Mouse (Mus musculus): Measurements from ENCODE around the gene Lnx1.

Gene Lnx1

DNA sequence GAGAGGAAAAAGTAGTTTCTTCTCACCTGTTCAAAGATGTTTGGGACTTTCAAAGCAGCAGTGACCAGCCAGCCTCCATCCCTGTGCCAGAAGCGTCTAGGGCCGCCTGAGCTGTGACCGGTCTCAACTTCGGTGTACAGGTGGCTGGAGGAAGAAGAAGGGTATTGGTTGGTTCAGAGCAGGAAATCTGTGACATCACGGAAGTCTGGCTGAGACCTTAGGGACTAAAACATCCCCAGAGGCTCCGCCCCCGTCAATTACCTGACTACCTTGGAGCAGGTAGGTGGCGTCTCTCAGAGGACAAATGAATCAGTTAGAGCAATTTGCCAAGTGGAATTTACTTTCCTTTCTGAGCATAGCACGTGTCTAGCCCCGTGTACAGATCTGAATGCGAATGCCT, at the start of gene Lnx1:
Lnx1 (minus strand) TSS at position 147 of the 400 bp plus-strand sequence.
- peak; percentile 80 to 92 for DNase-seq

DNA sequence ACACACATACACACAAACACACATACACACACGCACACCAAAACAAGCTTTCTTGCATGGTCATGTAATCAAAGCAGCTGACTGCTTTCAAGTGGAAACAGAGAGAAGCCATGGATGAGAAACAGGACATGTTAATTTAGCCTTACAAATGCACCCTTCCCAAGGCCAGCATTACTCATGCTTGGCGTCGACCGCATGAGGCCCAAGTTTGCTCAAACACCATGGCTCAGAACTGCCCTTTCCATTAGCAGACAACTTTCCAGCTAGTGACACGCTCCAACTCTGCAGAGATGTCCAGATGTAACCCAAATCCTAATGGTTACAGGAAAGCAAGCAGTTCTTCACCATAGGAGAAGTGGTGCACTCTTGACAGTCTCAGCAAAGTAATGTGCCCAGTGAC, 47.8 kb upstream of the Lnx1 start:
- no peak for DNase-seq

DNA sequence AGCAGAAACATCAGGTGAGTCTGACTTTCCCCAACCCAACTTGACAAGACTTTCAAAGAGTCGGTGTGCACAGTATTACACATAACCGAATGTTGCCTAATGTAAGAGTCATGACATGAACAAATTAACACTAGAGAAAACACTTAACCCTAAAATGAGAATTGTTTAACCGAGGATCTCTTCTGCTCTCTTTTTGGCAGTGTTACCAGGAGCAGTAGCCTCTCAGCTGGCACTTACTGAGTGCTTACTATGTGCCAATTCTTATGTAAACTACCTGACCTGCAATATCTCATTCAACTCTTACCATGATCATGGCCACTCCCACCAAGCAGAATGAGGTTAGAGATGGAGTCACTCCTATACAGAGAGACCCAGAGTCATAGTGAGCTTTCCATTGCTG, 44.8 kb upstream of the Lnx1 start:
- no peak for DNase-seq

DNA sequence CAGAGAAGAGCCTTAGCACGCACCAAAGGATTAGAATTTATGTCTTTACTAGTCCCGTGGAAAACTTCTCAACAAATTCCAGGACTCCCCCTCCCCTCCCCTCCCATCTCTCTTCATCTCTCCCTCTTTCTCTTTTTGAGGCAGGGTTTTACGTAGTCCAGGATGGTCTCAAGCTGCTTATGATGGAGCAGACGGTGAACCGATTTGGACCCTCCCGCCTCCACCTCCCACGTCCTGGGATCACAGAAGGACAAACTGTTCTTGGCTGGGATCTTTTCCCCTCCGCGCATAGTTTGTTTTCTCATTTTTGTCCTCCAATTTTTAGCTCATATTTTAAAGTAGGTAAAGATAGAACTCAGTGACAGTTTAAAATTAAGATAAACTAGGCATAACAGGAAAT, 38.2 kb upstream of the Lnx1 start:
- no peak for DNase-seq

DNA sequence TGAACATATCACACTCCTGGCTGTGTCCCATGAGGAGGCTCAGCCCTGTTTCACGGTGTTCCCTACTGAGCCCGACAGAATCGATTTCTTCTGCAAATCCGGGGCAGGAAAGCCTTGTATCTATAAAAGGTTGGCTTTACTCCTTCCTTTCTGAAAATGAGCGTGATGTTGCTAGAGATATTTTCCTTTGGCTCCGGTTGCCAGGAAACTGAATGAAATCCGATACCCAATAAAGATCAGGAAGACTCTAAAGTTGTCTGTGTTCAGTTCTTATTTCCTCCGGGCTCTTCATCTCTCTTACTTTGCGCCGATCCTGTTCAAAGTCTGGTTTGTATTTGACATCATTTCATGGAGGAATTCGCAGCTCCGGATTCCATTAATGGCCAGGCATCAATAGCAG, 36.7 kb upstream of the Lnx1 start:
- no peak for DNase-seq

DNA sequence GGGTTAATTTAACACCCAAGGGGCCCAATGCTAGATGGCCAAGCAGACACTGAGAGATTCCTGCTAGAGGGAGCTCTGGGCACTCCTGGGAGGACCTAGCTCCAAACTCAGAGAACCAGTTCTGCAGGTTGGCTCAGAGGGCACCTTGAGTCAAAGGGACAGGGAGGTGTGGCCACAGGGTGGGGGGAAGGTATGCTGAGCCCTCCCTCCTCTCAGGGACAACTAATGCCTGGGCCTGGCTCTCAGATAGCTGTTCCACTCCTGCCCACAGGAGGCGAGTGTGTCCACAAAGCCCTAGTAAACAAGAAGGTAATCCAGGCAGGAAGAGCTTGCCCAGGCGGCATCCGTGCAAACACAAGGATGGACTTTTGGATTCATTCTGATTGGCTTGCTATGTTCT, 35.6 kb upstream of the Lnx1 start:
- peak; percentile 80 to 89 for DNase-seq

DNA sequence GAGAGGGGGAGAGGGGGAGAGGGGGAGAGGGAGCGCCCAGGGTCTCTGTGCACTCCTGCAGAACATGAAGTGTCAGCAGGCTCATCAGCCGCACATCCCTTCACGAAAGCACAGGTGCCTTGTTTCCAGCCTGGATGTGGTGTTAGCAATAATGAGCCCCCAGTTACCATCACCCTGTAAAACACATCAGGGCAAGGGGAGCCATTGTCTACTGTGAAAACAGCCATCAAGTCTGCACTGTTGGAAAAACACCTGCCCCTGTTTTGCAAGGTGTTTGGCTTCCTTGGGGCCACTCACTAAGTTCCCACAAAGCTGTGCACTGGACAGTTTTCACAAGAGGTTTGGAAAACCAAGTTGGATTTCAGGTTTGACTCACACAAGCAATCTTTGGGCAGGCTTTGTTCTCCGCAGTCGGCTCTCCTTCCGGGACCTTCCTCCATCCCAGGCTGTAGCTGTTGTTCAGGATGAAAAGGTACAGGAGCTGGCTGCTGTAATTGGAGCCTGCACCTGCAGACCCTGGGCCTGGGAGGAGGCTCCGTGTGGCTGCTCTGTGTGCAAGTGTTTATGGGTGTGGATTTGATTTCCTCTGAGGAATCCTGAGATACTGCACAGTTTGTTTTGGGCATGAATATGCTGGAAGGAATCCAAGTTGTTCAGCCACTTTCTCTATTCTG, 31.3 kb upstream of the Lnx1 start:
- no peak for DNase-seq

DNA sequence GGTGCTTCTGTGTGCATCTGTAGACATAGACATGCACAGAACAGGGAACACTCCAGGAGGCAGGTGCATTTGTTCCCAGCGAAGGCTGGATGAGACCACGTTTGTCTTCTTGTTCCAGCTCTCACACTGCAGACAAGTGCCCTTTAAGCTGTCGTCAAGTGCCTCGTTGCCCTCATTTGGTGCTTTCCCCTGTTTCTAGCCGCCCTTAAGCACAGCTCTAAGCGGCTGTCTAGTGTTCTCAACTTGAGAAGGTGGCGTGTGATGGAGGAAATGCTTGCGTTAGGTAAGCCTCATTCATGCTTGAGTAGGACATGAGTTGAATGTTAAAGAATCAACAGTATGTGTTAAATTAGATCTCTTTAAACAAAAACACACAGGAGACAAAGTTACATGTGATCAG, 29.9 kb upstream of the Lnx1 start:
- DNase-seq = no peak

DNA sequence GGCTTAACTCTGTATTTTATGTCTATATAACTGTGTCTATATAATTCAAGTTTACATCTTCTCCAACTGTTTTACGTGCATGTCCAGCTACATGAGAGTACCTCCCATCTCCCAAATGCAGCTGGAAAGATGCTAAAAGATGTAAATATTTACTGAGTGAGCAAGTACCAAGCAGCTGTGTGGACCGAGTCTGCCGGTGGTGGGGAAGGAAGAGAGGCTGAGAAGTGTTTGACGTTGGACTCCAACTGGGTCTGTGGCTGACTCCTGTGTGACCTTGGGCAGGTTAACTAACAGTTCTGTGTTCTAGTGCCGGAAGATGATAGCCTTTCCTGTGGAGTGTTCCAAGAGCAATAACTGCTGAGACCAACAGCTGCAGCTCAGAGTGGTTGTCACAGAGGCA, 27.9 kb upstream of the Lnx1 start:
- DNase-seq = no peak

DNA sequence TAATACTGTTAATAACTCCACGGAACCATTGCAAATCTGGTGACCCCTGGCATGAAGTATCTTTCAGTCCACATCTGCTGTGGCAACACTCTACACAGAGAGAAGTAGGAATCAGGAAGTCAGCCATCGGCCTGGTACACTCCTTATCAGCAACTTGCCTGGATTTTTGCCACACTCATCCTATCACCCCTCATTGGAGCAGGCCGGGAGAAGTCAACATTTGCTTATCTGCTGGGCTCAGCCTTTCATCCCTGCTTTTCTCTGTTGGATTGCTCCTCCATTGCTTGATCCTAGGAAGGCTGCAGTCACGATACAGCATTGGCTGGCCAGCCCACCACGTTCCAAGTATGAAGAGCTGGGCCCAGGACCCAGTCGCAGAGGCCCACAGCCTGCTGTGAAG, 26.9 kb upstream of the Lnx1 start:
- DNase-seq = no peak

DNA sequence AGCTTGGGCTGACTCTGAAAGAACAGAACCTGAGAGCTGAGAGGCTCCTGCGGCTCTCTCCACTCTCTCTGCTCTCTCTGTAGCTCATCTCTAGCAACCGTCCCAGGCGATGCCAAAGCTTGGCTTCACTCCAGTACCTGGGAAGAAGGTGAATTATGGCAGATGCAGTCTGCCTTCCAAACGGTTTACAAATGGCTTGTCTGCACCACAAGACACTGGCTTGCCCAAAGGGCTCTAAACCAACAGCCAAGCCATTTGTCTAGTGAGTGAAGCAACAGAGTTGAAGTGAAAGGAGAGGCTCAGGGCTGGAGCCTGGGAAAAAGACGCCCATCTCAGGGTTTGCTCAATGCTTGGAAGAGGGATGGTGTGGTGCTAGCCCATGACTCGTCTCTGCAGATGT, 25.5 kb upstream of the Lnx1 start:
- no peak for DNase-seq

DNA sequence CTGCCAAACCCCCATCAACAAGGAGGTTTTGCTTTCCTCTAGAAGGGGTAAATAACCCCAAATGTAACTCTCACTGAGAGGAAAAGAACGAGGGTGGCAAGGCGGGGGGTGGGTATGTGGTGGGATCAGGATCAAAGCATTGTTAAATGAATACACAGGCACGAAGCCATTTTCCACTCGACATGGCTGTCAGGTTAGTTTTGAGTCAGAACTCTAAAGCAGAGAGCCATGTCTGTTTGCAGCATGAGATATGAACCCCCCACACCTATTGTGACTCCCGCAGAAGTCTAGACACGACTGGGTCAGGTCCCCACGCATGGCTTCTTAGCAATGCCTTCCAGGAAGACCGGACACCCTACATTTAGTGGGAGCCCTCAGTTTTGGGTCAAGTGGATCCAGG, 24.6 kb upstream of the Lnx1 start:
- DNase-seq = no peak

DNA sequence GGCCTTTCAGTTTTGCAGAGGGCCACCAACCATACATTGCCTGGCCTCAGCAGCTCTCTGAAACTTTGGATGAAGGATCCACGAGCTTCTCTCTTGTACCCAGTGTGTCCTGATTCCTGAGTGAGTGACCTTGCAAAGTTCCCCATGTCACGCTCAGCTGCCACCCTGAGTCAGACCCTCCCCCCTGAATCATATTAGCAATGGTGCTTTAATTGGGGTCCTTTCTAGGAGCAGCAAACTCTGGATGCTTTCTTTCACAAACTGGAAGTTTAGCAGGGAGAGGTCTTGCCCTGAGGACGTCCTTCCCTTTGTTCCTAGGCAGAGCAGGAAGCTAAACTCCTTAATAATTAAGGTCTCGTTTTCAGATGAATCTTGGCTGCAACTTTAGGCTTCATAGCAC, 22.8 kb upstream of the Lnx1 start:
- DNase-seq = no peak

DNA sequence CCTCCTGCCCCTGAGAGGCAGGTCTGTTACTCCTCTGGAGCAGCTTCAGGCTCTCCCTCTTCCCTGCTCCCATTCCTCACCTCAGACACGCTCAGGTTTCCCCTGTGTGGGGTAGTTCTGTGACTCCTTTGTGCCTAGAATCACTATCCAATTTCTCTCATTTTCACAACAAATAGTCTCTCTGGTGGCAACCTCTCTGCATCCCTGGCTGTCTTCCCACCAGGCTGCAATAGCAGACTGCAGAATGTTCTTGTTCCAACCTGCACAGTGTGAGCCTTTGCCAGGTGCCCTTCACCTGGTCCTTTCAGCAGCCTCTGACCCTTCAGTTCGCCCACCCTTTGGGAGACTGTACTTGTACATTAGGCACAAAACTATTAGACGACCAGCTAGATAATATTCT, 19.1 kb upstream of the Lnx1 start:
- DNase-seq = no peak

DNA sequence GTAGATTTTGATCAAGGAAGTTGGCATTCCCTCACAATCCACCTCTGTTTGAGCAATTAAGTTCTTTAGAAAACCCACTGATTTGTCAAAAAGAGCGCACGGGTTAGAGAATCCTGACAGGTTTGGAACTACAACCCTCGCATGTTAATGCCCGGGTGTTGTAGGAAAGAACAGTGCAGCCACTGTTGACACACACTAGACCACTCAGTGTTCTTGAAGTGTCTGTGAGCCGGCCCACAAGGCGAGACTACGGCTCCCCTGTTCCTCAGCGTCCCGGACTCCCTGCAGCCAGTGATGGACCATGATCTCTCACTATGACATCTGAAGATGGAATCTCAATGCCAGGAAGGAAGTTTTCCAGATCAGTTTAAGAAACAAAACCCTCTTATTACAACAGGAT, 17.9 kb upstream of the Lnx1 start:
- DNase-seq = no peak

DNA sequence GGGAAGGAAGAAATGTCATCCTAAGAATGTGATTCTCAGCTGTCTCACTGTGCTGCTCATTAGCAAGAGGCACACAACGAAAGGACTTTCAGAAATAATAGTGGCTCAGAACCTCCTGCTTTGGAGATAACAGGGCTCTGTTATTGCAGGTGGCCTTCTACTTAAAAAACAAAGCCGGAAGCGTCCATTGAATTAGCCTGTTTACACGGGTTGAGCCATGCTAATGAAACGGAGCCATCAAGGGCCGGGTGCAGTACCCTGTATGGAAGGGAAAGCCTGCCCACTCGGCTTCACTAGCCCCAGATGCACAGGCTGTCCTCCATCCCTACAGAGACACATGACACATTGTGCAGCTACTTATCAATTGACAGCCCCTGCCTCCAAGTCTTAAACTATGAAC, 13.5 kb upstream of the Lnx1 start:
- no peak for DNase-seq

DNA sequence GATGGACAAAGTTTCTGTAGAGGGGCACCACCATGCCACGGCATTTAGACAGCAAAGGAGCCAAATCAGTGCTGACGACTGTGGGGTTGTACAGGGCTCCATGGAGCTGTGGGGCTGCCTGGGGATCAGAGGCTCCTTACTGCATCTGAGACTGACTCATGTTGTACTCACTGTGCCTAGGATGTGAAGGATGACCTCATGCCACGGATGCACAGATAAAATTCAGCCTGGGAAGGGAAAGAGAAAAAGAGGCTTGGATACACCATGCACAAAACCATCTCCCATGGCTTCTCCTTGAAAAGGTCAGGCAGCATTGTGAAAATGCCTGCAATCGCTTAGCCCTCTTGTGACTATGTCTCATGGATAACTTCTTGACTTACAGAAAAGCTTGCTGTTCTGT, 10.1 kb upstream of the Lnx1 start:
- DNase-seq = no peak

DNA sequence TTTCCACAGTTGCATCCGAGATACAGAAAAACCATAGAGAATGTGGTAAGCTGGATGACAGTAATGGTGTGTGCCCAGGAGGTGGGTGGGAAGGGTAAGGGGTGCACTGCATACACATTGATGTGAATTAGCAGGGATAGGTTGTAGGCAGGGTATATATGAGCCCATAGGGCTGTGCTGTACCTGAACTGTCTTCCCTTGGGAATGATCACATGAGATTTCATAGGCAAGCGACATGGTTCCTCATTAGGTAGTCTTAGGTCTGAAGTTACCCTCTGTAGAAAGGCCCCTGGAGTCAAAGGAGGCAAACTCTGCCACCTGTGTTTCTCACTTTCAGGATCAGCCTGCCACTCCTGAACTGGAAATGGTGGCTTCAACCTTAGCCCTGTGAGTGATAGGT, 9.3 kb upstream of the Lnx1 start:
- DNase-seq = no peak

DNA sequence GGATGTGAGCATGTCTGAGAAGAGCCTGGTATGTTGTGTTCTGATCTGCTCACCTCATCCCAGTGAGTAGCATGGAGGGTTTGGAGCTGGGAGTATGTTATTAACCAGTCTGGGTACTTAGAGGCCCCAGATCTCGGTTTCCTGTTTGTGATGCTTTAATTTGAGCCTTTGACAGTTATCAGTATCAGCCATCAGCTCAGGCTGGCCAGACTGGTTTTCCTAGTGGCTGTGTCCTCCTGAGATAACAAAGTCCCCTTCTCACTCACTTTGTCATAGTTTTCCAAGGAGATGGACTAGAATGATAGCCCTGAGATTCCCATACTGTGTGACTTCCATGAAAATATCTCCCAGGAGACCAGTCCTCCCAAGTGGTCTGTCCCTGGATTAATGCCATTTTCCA, 8.3 kb upstream of the Lnx1 start:
- DNase-seq = no peak

DNA sequence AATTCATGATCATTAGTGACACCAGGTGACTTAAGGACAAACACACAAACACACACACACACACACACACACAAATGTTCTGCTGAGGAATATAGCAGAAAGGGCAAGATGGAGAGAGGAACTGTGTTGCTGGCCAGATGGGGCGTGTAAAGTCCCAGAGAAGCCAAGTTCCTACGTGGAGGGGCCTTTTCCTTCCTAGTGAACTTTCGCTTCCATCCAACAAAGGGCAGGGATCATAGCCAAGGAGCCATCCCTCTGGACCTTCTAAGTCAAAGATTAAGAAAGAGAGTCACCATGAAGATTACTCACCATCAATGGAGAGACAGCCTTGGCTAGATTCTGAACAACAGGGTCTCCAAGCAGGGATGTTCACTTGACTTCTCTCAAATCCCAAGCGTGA, 7.5 kb upstream of the Lnx1 start:
- DNase-seq = no peak

DNA sequence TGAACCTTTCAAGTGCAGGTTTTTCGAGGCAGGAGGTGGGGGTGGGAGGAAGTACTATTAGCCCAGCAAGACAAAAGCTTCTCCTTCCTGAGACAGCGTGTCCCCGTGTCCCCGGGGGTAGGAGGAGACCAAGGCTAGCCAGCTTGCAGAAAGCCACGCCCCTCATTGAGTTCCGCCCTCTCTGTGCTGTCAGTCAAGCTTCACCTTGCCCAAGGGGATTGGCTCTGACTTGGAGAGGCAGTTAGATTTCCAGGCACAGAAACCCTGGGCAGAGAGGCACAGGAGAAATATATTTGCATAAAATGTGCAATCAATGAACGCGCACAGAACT, 1.7 kb upstream of the Lnx1 start:
- DNase-seq = peak; percentile 91 to 92

DNA sequence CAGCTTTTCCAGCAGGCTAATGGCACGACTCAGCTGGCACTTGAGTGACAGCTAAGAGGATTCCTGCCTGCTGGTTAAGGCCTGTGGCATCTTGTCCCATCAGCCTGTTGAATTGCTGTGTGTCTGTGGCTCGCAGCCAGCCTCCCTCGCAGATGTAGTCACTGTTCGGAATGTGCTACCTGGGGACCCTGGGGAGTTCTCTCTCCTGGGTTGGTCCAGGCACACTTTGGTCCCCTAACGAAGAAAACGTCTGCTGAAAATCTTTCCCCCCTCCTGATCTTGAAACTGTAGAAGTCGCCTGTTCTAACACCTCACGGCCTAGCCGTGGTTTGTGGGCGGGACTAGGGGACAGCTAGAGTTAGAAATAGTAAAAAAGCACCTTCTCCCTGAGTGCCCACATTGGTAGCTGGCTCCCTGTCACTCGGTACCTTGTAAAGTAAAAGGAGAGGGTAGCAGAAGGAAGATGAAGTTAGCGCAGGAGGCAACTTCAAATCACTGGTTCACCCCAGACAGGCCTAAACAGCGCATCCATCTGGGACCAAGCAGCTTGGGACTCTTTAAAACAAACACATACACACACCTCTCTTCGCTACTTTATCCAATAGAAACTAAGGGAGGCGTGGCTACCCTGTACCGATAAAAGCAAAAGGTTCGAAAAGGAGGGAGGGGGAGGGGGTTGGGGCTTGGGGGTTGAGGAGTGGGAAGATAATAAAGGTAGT, 1.2 kb upstream of the Lnx1 start:
- peak; percentile 41 to 51 for DNase-seq

DNA sequence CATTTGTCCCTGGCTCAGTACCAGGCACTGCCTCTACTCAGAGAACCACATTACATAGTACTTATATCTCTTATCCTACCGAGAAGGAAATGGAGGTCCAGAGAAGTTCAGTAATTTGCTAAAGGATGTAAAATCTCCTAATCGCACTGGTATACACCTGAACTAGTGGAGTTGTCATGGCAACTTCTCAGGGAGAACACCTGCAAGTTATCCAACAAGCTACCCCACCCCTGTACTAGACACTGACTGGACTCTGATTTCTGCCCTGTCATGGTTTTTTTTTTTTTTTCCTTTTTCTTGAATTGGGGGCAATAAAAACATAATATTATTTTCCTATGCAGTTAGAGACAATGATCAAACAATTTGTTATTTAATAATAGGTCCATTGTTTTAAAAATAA, 1.8 kb downstream of the Lnx1 start:
- no peak for DNase-seq

DNA sequence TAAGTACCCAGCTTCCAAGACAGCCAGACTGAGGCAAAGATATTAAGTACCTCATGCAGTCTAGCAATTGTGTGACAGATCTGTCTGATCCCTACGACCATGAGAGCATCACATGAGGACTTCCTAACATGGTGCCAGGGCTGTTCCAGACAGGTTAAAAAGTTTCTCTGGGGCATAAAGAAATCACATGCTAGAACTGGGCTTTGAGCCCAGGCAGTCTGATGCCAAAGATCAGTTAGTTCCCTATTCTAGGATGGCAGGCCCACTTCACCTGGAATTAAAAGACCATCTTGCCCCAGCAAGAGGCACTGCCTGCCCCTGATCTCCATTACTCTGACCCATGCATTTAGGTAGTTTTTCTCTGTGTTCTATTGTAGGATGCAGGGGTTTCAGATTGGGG, 3.0 kb downstream of the Lnx1 start:
- DNase-seq = peak; percentile 59 to 67

DNA sequence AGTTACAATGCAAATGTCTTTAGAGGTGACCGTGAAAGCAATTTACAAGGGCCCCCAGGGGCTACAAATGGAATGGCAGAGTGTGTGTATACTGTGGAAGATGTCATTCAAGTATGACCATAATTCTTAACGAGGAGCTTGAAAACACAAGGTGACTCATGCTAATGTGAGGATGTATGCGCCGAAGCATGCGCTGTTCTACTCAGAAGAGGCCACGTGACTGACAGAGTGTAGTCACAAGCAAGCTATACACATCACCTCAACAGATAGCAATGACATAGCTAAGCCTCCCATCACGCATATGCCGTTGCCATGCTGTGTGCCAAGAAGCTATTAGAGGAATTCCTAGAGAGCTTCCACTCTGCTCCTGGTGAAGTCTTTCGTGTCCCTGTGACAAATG, 5.2 kb downstream of the Lnx1 start:
- DNase-seq = no peak

Data from kidney, adult 8-10 months (tissue).